13 mouse cellular contexts compared by ENCODE assay signal in genomic region chr14:12162331-12162854, GRCm38 (mm10).
DNase-seq lines count a peak whose midpoint lies in the region; ATAC-seq and TF ChIP-seq lines count a peak whose summit lies in the region.
"Had no signal": no experiment of that assay in that cellular context is flagged by ENCODE, and none has a peak within 500 bp of the region (broad histone marks: within the 10 kb centered on the region; RNA-seq: fewer than 3 reads in every experiment).

No protein-coding gene starts in this region.

- H3K36me3 ChIP-seq in kidney, adult 2 months (ENCODE audit: control insufficient read depth, insufficient read depth, low read length) = no peaks in the 10 kb centered on the region
- no peaks in the 10 kb centered on the region for H3K36me3 ChIP-seq in midbrain, embryonic 12.5 days
- no peaks in the 10 kb centered on the region; the same call in 1 of the 2 replicates for H3K36me3 ChIP-seq in midbrain, embryonic 16.5 days (ENCODE audit: control insufficient read depth, insufficient read depth, low read length)
- H3K36me3 ChIP-seq in forebrain, embryonic 13.5 days (ENCODE audit: poor library complexity, severe bottlenecking) = no peaks in the 10 kb centered on the region
- H3K36me3 ChIP-seq: heart, embryonic 10.5 days had no signal

- no peak overlapping the region for H3K9ac ChIP-seq in midbrain, embryonic 12.5 days (replicated peaks)
- no peak overlapping the region for H3K9ac ChIP-seq in midbrain, embryonic 16.5 days (ENCODE audit: low read depth, low read length)
- H3K9ac ChIP-seq in forebrain, embryonic 13.5 days = no peak overlapping the region
- H3K9ac ChIP-seq: neural tube, embryonic 12.5 days had no signal

- H3K4me3 ChIP-seq in kidney, adult 2 months (ENCODE audit: insufficient read depth, low read depth, low read length) = no peak overlapping the region
- H3K4me3 ChIP-seq in midbrain, embryonic 12.5 days = no peak overlapping the region
- no peak overlapping the region for H3K4me3 ChIP-seq in midbrain, embryonic 16.5 days (ENCODE audit: low read depth, low read length)
- no peak overlapping the region for H3K4me3 ChIP-seq in forebrain, embryonic 13.5 days
- H3K4me3 ChIP-seq: heart, embryonic 10.5 days; neural tube, embryonic 12.5 days had no signal

- H3K27me3 ChIP-seq in kidney, adult 2 months (replicated peaks; ENCODE audit: control insufficient read depth, insufficient read depth, low read length) = no peaks in the 10 kb centered on the region
- H3K27me3 ChIP-seq in midbrain, embryonic 12.5 days = no peaks in the 10 kb centered on the region
- no peaks in the 10 kb centered on the region for H3K27me3 ChIP-seq in midbrain, embryonic 16.5 days (ENCODE audit: control insufficient read depth, insufficient read depth, low read depth, low read length)
- 0 out of 2 replicates have a peak, but pooled peaks cover 2% of the 10 kb centered on the region for H3K27me3 ChIP-seq in forebrain, embryonic 13.5 days
- H3K27me3 ChIP-seq: neural tube, embryonic 12.5 days had no signal

- no peak for TF ChIP-seq CTCF in kidney, adult 2 months (conservative IDR thresholded peaks at IDR 0.05; ENCODE audit: insufficient read depth, insufficient read length, low read depth, low read length)

- WGBS in kidney, adult 2 months = 55% methylated on average over 5 of the region's 5 CpGs
- WGBS in midbrain, embryonic 12.5 days = 77% methylated on average over 5 of the region's 5 CpGs
- 62% methylated on average over 5 of the region's 5 CpGs for WGBS in midbrain, embryonic 16.5 days
- WGBS in forebrain, embryonic 13.5 days = 65% methylated on average over 5 of the region's 5 CpGs

- no peak overlapping the region for H3K27ac ChIP-seq in kidney, adult 2 months (ENCODE audit: insufficient read depth, low read depth, low read length)
- no peak overlapping the region for H3K27ac ChIP-seq in midbrain, embryonic 12.5 days (replicated peaks)
- no peak overlapping the region for H3K27ac ChIP-seq in midbrain, embryonic 16.5 days (ENCODE audit: low read length)
- peak overlapping the region; percentile 62 for H3K27ac ChIP-seq in forebrain, embryonic 13.5 days
- H3K27ac ChIP-seq: heart, embryonic 10.5 days; neural tube, embryonic 12.5 days had no signal

- 0 out of 2 replicates have a peak, but pooled peaks have one; percentile 23 for ATAC-seq in midbrain, embryonic 12.5 days (ENCODE audit: low FRiP score, low read depth)
- ATAC-seq in midbrain, embryonic 16.5 days = no peak
- ATAC-seq in forebrain, embryonic 13.5 days = peak; percentile 37
- ATAC-seq in CD4-positive, CD25-positive, alpha-beta regulatory T cell, adult 4 months = no peak

- no peaks in the 10 kb centered on the region; the same call in 1 of the 2 replicates for H3K4me1 ChIP-seq in kidney, adult 2 months (ENCODE audit: control insufficient read depth, insufficient read depth, low read length)
- peaks cover 8% of the 10 kb centered on the region; the same call in 1 of the 2 replicates for H3K4me1 ChIP-seq in midbrain, embryonic 12.5 days
- H3K4me1 ChIP-seq in midbrain, embryonic 16.5 days (ENCODE audit: control insufficient read depth, insufficient read depth, low read length) = no peaks in the 10 kb centered on the region
- peaks cover 28% of the 10 kb centered on the region for H3K4me1 ChIP-seq in forebrain, embryonic 13.5 days
- H3K4me1 ChIP-seq: heart, embryonic 10.5 days; neural tube, embryonic 12.5 days had no signal

- peak; percentile 14 for DNase-seq in kidney, adult 2 months
- no peak for DNase-seq in kidney, adult 18-20 months
- DNase-seq in kidney, postnatal 10 days = peak; percentile 19
- DNase-seq in Muller cell, postnatal 12 days (ENCODE audit: inconsistent ontology term) = no peak
- DNase-seq: gastrocnemius, postnatal 14 days; lung, adult 18-20 months; thymus, adult 2 months had no signal

- H3K4me2 ChIP-seq in midbrain, embryonic 12.5 days (replicated peaks) = no peak overlapping the region
- H3K4me2 ChIP-seq in midbrain, embryonic 16.5 days (ENCODE audit: low read length) = no peak overlapping the region
- no peak overlapping the region for H3K4me2 ChIP-seq in forebrain, embryonic 13.5 days
- H3K4me2 ChIP-seq: neural tube, embryonic 12.5 days had no signal

- H3K9me3 ChIP-seq in midbrain, embryonic 12.5 days = no peaks in the 10 kb centered on the region
- no peaks in the 10 kb centered on the region for H3K9me3 ChIP-seq in midbrain, embryonic 16.5 days (replicated peaks; ENCODE audit: control insufficient read depth, low read length, poor library complexity, severe bottlenecking)
- no peaks in the 10 kb centered on the region for H3K9me3 ChIP-seq in forebrain, embryonic 13.5 days (replicated peaks)
- H3K9me3 ChIP-seq: heart, embryonic 10.5 days; neural tube, embryonic 12.5 days had no signal

- TF ChIP-seq POLR2A in kidney, adult 2 months (IDR thresholded peaks at IDR 0.05; ENCODE audit: low read depth, low read length) = no peak

Comparison
In these comparisons a context has a peak if more than half of its experiments do, and no peak if none do; other contexts are left out.
1. DNase-seq: peak in kidney, adult 2 months (single experiment) and kidney, postnatal 10 days (single experiment); none in kidney, adult 18-20 months (single experiment) and Muller cell, postnatal 12 days (single experiment).
2. ATAC-seq: peak in midbrain, embryonic 12.5 days (single experiment) and forebrain, embryonic 13.5 days (single experiment); none in midbrain, embryonic 16.5 days (single experiment) and CD4-positive, CD25-positive, alpha-beta regulatory T cell, adult 4 months (single experiment).